Mouse (Mus musculus) forebrain, postnatal 0 days (tissue): Measurements from ENCODE around the gene Olfr725. TPM values are rescaled to one million over a fixed set of nuclear protein-coding genes. Genes with fewer than 3 reads are reported as not detected.

ENCODE experiments used
- ATAC-seq: fragments of 200-750 bp; cut with Nextera tagmentation; 2 replicates; pipeline ENCODE4 v1.8.0; 2017; ENCODE audit warnings: mild to moderate bottlenecking, moderate library complexity
- DNase-seq: peaks from one replicate; pipeline ENCODE4 v3.0.0-alpha.2; 2015
- H3K27ac ChIP-seq: fragments of 300-500 bp; sonication (generic); 2 replicates; pipeline ENCODE4 v1.5.1; 2014; ENCODE audit warnings: low read depth, mild to moderate bottlenecking, antibody characterized with exemption, low read length, moderate library complexity, mixed read lengths
- H3K27me3 ChIP-seq: fragments of 300-500 bp; sonication (generic); 2 replicates; pipeline ENCODE4 v1.6.1; 2014; ENCODE audit warnings: mild to moderate bottlenecking, low read length, mixed read lengths; ENCODE audit not compliant: insufficient read depth
- H3K36me3 ChIP-seq: fragments of 300-500 bp; sonication (generic); 2 replicates; pipeline ENCODE4 v1.6.1; 2014; ENCODE audit warnings: mild to moderate bottlenecking, moderate library complexity; ENCODE audit not compliant: insufficient read depth
- H3K4me1 ChIP-seq: fragments of 300-500 bp; sonication (generic); 2 replicates; pipeline ENCODE4 v1.6.1; 2014; ENCODE audit warnings: antibody characterized with exemption; ENCODE audit not compliant: insufficient read depth
- H3K4me2 ChIP-seq: fragments of 300-500 bp; sonication (generic); 2 replicates; pipeline ENCODE4 v1.6.1; 2014; ENCODE audit warnings: low read depth, mild to moderate bottlenecking, moderate library complexity
- H3K4me3 ChIP-seq: fragments of 300-500 bp; sonication (generic); 2 replicates; pipeline ENCODE4 v1.5.1; 2014; ENCODE audit warnings: low read depth, low read length, mixed read lengths
- H3K9ac ChIP-seq: fragments of 300-500 bp; sonication (generic); 2 replicates; pipeline ENCODE4 v1.6.1; 2014; ENCODE audit warnings: mild to moderate bottlenecking
- H3K9me3 ChIP-seq: fragments of 300-500 bp; sonication (generic); 2 replicates; pipeline ENCODE4 v1.6.1; 2016; ENCODE audit warnings: low read length
- CTCF ChIP-seq: sonication (generic); IDR thresholded peaks from 2 replicates; pipeline ENCODE4 v1.5.1; 2016; ENCODE audit warnings: antibody characterized with exemption, control low read depth, low read depth
- WGBS: fragments of 180-500 bp; shearing (Covaris S2); extraction: QIAGEN DNeasy Blood & Tissue Kit; methylation state at CpG from one replicate; pipeline ENCODE4 v1.1.7; 2014; 5-methylcytosine and 5-hydroxymethylcytosine counted together
- polyA plus RNA-seq: library from polyadenylated mRNA; unstranded; fragments of >200 nt; fragmentation: Nextera tagmentation; extraction: Ambion mirVana; gene quantifications from 2 replicates; pipeline ENCODE4 v1.2.1, GENCODE M21; 2015
- total RNA-seq: library from RNA; depleted of rRNA; stranded (reverse); fragments of >200 nt; gene quantifications from 2 replicates; pipeline ENCODE4 v1.2.3, GENCODE M21; 2014; rRNA removed

Gene Olfr725
- total and polyA plus RNA-seq, 2 experiments from 2014 or later: not detected

GRCm38 (mm10) chr14:50026371-50026770 is 13.8 kb downstream of the Olfr725 start:
- no peaks in the 10 kb centered on the region for H3K36me3 ChIP-seq
- no peak overlapping the region for H3K27ac ChIP-seq
- TF ChIP-seq CTCF: no peak
- no peak overlapping the region for H3K9ac ChIP-seq
- ATAC-seq (no peak), DNase-seq (no peak)
- H3K4me3 ChIP-seq: no peak overlapping the region
- H3K4me2 ChIP-seq: no peak overlapping the region
- H3K9me3 ChIP-seq: no peaks in the 10 kb centered on the region; the same call in 1 of the 2 replicates
- H3K4me1 ChIP-seq: no peaks in the 10 kb centered on the region
- H3K27me3 ChIP-seq: no peaks in the 10 kb centered on the region
- 80% methylated on average over 2 of the region's 2 CpGs for WGBS

Other genes with a start within 250 kb of the Olfr725 start
- not detected in 2 replicates for gene Olfr722, start 138.4 kb downstream of the Olfr725 start, total RNA-seq
- gene Olfr722, start 138.4 kb downstream of the Olfr725 start, polyA plus RNA-seq: not detected in 2 replicates
- gene Olfr723, start 108.6 kb downstream of the Olfr725 start, total RNA-seq: not detected in 2 replicates
- not detected in 2 replicates for gene Olfr723, start 108.6 kb downstream of the Olfr725 start, polyA plus RNA-seq
- gene Olfr724, start 77.1 kb downstream of the Olfr725 start, total RNA-seq: not detected in 2 replicates
- gene Olfr724, start 77.1 kb downstream of the Olfr725 start, polyA plus RNA-seq: not detected in 2 replicates
- gene Olfr726, start 50.6 kb upstream of the Olfr725 start, total RNA-seq: not detected in 2 replicates
- not detected in 2 replicates for gene Olfr726, start 50.6 kb upstream of the Olfr725 start, polyA plus RNA-seq
- gene Olfr727, start 82.8 kb upstream of the Olfr725 start, total RNA-seq: 0.38 TPM in 1 of 2 replicates, not detected in the other
- gene Olfr727, start 82.8 kb upstream of the Olfr725 start, polyA plus RNA-seq: not detected in 2 replicates
- gene Olfr728, start 102.3 kb upstream of the Olfr725 start, total RNA-seq: not detected in 2 replicates
- gene Olfr728, start 102.3 kb upstream of the Olfr725 start, polyA plus RNA-seq: not detected in 2 replicates
- not detected in 2 replicates for gene Olfr729, start 112.5 kb upstream of the Olfr725 start, total RNA-seq
- gene Olfr729, start 112.5 kb upstream of the Olfr725 start, polyA plus RNA-seq: not detected in 2 replicates
- gene Olfr730, start 147.8 kb upstream of the Olfr725 start, total RNA-seq: not detected in 2 replicates
- gene Olfr730, start 147.8 kb upstream of the Olfr725 start, polyA plus RNA-seq: not detected in 2 replicates
- gene Olfr731, start 201.5 kb upstream of the Olfr725 start, total RNA-seq: not detected in 2 replicates
- gene Olfr731, start 201.5 kb upstream of the Olfr725 start, polyA plus RNA-seq: not detected in 2 replicates
- not detected in 2 replicates for gene Olfr732, start 243.8 kb upstream of the Olfr725 start, total RNA-seq
- not detected in 2 replicates for gene Olfr732, start 243.8 kb upstream of the Olfr725 start, polyA plus RNA-seq